Mouse (Mus musculus) thymus, postnatal 10 days (tissue): Measurements from ENCODE around the gene Smg9.
"Not testable (repeated sequence)": the region's sequence is repeated elsewhere in the genome, so short reads cannot be mapped to it uniquely, and the experiment has no call there.

ENCODE experiments used
- DNase-seq, 2 experiments: peaks; one replicate each; pipeline ENCODE4 v3.0.0; 2021; ENCODE audit warnings: low spot score in 2 of 2

The Smg9 gene

DNA sequence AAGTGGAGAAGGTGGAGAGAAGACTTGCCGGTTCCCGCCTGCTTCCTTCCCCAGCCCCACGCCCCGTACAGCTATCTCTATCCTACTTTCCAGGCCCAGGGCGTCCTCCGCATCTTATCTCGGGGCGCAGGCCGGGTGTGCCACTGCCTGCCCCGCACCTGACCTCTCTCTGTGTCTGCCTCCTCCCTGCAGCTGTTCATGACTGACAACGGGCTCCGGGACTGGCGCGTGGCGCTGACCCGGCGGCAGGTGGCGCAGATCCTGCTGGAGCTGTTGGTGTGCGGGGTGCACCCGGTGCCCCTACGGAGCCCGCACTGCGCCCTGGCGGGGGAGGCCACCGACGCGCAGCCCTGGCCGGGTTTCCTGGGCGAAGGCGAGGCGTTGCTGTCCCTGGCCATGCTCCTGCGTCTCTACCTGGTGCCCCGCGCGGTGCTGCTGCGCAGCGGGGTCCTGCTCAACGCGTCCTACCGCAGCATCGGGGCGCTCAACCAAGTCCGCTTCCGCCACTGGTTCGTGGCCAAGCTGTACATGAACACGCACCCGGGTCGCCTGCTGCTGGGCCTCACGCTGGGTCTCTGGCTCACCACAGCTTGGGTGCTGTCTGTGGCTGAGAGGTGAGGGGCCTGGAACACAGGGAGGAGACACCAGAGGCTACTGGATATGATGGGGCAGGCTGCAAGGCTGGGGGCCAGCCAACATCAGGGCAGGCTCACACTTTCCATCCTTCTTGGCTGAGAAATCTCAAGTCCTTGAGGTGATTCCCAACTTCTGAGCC is 22.1 kb upstream of the Smg9 start:
- peak; percentile 86 for DNase-seq

DNA sequence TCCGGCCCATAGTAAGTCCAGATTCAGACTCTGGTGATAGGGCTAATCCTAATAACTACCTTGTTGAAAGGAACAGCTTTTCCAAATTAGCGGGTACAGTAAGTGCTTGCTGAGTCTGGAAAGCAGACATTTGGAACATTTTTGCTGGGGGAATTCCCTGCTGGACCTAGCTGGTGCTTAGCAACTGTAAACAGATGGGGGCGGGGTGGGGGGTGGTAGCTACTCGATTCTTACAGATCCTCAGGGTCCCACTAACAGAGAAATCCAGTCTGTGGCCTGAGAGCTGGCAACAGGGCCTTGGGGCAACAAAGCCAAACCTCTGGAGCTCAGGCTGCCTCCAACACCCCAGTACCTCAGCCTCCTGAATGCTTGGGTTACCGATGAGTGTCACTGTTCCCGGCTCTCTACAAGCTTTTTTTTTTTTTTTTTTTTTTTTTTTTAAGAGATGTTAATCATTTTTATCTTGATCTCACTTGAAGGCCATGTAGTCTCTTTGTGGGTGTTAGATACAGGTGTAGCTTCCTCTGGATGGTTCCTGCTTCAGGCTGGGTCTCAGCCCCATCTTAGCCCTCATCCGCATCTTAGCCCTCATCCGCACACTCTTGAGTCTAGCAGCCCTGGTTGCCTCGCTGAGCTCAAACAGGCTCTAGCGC is 21.2 kb upstream of the Smg9 start:
- DNase-seq: peak in 1 of 2 experiments; percentile 54

DNA sequence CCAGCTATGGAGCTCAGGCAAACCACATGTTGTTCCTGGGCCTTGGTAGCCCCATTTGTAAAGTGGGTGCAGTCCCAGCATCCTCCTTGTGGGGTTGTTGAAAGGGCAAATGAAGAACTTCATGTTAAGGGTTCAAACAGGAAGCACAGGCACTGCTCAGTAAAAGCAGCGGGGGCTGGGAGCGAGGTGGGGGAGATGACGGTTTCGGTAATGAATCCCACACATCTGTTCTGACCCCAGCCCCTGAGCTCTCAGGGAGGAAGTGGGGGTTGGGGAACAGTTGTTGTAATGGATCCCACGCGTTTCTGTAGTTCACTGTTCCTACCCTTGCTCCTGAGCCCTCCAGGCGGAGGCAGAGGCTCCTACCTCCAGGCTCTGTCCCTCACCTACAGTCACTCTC is 19.5 kb upstream of the Smg9 start:
- peak; percentile 77 to 85 for DNase-seq

DNA sequence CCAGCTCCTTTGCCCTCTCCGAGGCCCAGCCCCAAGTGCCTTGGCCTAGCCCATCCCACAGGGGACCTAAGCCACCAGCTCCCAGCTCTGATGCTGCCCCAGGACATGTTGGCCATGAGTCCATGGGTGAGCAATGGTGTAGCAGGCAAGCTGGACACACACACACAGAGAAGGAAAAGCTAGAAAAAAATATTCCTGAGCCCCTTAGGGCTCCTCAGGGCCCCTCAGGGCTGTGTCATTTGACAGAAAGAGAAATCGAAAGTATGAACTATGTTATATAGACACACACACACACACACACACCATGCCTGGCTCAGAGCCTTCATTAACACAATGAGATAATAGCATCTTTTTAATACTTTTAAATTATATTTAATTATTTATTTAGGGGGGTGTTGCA is 19.0 kb upstream of the Smg9 start:
- no peak for DNase-seq

DNA sequence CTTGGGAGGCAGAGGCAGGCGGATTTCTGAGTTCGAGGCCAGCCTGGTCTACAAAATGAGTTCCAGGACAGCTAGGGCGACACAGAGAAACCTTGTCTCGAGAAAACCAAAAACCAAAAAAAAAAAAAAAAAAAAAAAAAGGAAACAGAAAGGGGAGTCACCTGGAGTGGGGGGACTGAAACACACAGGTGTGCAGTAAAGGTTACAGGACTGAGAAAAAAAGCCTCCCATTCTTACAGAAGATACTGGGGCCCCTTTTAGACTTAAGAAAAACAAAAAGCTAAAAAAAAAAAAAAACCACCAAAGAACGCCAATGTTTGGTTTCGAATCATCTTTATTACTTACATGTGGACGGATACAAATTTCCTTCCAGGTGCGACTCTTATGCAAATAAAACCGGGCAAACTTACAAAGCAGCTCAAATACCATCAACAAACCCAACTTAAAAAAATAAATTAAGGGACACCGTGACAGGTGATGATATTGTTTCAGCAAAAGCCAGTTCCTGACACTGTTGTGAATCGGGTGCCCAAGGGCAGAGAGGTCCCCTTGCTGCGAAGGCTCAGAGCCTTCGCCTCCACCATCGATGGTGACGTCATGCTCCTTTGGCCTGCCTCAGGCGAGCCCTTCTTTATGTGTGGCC is 16.6 kb upstream of the Smg9 start:
- DNase-seq: peak in 1 of 2 experiments; percentile 4

DNA sequence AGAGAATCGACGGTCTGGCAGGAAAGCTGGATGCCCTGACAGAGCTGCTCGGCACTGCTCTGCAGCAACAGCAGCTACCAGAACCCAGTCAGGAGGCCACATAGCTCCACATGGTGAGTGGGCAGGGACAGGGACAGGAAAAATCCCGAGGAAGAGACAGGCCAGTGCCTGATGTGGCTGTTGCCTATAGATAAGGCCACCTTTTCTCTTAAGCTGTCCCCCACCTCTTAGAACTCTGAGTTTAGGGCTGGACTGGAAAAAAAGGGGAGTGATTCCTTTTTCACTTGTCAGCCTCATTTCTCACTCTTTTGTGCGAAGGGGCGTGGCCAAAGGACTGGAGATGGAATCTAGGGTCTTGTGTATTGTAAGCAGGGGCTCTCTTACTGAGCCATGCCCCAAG is 15.3 kb upstream of the Smg9 start:
- DNase-seq: no peak

DNA sequence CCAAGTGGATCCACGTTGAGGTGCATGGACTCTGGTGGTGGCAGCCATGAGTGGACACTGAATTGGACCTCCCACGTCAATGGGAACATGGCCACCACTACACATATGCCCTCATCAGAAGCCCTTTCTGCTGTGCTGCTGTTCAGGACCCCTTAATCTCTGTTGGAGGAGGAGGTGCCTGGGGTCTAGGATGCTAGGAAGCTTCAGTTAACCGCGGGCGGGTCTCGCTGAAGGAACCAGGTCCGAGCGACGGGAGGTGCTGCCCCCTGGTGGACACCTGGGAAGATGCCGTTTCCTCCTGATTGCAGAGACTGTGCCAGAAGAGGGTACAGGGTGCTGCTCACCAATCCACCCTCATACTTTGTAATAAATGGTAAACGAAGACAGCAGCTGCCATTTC is 14.6 kb upstream of the Smg9 start:
- DNase-seq: peak; percentile 74 to 92

DNA sequence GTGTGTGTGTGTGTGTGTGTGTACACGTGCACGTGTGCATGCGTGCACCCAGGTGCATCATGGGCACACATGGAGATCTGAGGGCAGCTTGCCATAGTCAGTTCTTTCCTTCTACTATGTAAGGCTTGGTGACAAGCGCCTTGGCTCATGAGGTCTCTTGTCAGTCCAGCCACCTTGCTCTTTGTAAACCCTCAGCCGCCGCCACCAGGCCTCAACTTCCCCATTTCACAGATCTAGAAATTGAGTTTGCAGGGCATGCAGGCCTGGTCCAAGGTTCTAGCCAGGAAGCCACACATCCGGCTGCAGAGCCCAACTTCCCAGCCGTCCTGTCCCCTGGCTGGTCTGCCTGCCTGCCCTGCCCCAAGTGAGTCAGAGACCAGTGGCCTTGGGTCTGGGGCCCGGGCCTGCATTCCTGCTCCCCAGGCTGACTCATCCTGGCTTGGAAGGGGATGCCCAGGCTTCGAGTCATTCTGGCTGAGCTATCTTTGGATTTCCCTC is 12.3 kb upstream of the Smg9 start:
- DNase-seq: no peak

DNA sequence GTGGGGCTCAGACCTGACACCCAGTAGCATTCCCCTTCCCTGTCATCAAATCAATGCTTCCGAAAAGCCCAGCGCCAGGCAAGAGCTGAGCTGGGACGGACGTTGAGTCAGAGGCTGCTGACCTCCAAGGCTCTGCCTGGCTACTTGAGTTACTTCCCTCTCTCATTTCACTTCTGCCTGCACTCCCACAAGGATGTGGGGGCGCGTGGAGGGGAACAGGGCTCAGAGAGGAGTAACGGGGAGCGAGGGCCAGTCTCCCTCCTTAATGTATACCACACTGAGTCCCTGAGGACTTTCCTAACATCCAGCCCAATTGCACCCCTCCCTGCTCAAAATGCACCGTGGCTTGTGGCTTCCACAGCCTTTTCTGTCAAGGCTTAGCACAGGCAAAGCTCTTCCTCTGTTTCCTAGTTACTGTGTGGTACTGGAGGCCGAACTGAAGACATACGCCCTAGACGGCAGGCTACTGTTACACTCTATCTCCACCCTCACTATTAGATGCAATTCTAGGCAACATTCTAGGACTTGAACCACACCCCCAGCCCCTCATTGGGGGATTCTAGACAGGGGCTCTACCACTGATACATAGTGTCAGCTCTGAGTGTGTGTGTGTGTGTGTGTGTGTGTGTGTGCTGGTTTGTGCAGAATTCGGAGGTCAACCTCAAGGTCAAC is 9.8 kb upstream of the Smg9 start:
- no peak for DNase-seq

DNA sequence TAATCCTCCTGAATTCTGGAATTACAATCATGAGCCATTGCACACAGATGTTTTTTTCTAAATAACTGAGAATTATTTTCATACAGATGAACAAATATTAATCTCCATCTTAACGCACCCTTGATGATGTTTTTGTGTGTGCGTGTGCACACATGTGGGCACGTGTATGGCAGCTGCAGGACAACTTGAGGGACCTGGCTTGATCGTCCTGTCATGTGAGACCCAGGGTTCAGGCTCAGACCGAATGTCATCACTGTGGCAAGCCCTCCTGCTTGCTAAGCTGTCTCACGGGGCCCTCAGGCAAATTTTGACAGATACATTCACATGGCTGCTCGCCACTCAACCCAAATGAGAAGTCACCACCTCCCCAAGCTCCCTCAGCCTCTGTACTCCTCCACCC is 8.9 kb upstream of the Smg9 start:
- no peak for DNase-seq

DNA sequence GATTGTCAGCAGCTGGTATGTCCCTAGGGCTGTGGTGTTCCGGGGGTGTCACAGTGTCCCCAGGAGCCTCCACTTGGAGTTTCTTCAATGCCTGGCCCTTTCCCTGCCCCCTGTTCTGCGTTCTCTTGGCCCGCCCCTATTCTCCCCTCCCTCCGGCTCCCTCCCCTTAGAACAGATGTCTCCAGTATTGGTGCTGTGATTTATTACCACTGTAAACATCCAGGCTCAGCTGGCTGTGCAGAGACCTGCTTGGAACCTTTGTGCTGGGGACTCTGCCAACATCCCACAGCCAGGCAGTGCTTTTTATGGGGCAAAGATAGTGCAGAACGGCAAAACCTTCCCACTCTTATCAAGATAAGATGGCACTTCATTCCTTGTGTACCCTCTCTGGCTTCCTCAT is 8.3 kb upstream of the Smg9 start:
- no peak for DNase-seq

DNA sequence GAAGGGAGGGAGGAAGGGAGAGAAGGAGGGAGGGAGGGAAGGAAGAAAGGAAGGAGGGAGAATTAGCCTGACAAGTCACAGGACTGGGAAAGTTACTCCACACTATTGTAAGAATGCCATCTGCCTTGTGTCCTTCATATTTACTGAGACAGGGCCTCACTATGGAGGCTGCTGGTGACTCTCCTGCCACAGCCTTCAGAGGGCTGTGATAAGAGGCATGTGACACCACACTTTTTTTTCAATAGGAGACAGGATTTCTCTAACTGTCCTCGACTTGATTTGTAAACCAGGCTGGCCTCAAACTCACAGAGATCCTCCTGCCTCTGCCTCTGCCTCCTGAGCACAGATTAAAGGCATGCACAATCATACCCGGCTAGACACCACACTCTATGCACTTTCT is 7.7 kb upstream of the Smg9 start:
- DNase-seq: no peak

DNA sequence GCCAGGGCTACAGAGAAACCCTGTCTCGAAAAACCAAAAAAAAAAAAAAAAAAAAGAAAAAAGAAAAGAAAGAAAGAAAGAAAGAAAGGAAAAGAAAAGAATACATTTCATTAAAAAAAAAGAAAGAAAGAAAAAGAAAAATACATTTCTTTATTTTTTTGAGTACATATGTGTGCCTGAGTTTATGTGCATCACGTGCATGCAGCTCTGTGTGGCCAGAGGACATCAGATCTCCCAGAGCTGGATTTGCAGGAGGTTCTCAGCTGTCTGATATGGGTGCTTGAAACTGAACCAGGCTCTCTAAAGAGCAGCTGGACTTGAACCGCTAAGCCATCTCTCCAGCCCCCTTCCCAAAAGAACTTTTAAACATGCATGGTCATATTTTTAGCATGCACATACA is 5.4 kb upstream of the Smg9 start:
- no peak for DNase-seq

DNA sequence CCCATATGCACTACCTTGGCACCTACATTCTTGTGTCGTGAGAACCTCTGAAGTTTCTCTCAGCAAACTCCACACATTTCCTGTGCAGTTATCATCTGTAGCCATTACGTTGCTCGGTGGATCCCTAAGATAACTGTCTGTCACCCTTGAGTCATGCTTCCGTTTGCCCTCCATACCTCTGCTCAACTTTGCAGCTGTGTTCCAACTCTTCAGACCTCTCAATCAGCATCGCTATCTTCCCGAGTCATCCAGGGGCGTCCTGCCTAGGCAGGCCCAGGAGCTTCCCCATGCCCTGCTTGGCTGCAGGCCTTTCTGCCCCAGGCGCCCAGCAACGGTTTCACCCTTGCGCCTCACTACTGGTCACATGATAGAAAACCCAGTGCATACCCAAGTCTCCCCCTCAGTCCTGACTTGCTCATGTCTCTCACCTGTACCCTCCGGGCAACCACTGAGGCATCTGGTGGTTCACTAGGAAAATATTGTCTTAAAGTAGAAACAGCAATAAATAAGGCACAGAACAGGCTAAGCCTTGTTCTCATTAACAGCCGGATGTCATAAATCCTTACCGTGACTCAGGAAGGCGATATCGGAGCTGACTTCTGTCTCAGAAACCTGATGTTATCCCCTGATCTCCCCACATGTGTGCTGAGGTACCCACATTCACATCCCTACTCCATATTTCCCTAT is 4.8 kb upstream of the Smg9 start:
- DNase-seq: peak; percentile 56 to 62

DNA sequence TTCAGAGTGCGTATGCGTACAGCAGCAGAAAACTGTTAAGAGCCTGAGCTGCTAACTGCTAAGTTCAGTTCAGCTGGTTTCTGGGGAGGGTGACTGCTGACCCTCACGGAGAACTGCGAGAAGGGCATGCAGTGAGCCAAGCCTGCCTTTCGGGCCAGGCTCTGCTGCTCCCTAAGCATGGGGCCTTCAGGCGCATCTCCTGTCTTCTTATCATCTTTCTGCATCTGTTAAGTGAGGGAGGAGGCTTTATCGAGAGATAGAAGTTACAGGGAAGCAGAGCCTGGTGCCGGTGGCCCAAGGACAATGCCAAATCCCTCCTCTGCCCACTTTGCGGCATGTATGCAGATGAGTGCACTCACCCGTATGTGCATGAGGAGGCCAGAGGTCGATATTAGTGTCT is 2.6 kb upstream of the Smg9 start:
- no peak for DNase-seq

DNA sequence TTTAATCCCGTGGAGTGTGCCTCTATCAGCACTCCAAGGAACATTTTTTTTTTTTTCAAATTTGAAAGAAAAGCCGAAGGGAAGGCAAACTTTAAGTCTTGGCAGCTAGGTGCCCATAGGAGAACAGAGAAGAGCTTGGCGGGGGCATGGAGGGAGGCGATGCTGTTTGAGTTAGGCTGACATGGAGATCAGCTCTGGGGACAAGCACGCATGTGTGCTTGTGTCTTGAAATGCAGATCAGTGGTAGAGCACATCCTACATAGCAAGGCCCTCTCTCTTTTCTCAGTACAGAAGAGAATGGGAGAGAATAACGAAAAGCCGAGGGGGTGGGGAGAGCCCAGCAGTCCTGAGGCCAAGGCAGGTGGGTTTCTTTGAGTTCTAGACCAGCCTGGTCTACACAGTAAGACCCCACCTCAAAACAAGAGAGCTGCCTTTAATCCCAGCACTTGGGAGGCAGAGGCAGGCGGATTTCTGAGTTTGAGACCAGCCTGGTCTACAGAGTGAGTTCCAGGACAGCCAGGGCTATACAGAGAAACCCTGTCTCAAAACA is 980 bp upstream of the Smg9 start:
- no peak for DNase-seq

DNA sequence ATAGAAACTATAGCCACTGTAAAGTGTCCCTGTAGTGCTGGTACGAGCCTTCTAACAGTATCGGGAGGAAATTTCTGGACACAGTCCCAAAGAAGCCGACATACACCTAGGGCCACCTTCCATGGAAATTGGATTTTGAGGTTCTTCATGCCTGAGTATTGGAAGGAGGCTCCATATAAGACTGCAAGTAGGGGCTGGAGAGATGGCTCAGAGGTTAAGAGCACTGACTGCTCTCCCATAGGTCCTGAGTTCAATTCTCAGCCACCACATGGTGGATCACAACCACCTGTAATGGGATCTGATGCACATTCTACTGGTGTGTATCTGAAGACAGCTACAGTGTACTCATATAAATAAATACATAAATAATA is 648 bp downstream of the Smg9 start:
- DNase-seq: no peak

DNA sequence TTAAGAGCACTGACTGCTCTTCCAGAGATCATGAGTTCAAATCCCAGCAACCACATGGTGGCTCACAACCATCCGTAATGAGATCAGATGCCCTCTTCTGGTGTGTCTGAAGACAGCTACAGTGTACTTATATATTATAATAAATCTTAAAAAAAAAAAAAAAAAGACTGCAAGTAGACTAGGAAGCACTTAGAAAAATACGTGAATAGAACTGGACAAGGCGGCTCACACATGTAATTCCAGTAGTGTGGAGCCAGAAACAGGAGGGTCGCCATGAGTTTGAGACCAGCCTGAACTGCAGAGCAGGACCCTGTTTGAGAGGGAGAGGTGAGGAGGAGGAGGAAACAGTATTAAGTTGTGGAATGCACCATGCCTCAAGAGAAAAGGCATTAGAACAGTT is 1.1 kb downstream of the Smg9 start:
- not testable (repeated sequence) for DNase-seq

DNA sequence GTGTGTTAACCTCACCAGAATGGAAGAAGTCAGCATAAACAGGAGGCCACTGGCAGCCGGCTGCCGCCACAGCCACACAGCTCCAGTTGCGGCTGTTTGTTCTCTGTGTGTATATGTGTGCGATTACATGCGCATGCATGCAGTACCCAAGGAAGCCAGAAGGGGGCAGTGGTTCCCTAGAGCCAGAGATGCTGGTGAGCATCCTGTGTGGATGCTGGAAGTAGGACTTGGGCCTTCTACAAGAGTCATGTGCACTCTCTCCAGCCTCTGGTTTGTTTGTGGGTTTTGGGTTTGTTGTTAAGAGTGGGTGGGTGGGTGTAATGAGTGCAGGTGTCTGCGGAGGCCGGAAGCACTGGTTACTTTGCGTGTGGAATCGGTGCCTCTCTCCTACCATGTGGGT is 3.4 kb downstream of the Smg9 start:
- no peak for DNase-seq

DNA sequence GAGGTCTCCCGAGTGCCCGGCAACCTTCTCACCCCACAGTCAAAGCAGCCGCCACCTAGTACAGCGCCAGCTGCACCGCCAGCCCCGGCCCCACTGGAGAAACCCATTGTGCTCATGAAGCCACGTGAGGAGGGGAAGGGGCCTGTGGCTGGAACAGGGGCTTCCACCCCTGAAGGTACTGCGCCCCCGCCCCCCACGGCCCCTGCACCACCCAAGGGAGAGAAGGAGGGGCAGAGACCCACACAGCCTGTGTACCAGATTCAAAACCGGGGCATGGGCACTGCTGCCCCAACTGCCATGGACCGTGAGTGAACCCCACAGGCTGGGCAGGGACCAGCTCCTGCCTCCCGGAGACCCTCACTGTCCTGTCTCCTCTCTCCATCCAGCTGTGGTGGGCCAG is 6.2 kb downstream of the Smg9 start:
- no peak for DNase-seq

DNA sequence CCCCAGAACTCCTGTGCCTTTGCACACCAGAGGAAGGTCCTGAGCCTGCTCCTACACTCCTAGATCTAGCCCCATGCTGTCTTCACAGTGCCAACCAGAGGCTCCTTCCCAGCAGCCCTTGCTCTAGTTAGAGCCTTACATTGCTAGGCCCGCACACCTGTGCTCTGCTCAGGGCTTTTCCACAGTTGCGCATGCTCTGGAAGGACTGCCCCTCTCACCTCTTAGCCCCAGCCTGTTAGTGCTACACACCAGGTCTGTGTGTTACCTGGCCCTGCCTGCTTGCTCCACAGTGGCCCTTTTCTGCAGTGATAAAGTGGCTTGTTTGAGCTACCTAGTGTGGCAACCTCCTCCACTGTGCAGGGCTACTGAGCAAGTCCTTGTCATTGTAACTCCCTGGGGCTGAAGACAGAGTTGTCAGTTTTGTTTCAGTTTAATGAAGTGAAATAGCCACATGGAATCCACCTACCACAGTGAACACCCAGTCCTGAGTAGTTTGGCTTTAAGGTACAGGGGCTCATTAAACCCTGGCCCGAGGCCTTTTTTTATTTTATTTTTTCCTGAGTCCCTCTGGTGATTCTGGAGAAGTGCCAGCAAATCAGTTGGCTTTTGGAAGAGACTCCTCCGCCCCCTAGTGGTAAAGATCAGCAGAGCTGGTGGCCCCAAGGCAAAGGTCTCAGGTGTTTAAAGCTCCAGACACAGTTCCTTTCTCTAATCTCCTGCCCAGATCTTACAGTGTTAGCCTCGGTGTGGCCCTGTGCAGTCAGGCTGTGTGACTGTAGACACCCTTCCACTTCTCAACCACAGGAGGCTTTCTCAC is 7.3 kb downstream of the Smg9 start:
- peak; percentile 34 to 82 for DNase-seq
